Mouse (Mus musculus): Measurements from ENCODE around the gene Hbb-bh1.
"Not testable (repeated sequence)": the region's sequence is repeated elsewhere in the genome, so short reads cannot be mapped to it uniquely, and the experiment has no call there.

Gene Hbb-bh1

GRCm38 (mm10) chr7:103812174-103812573 lies 30.8 kb downstream of the Hbb-bh1 start:
- no peak for DNase-seq (ENCODE audit: low spot score in 2 of 2)

GRCm38 (mm10) chr7:103811223-103811845 lies 31.6 kb downstream of the Hbb-bh1 start:
- no peak for DNase-seq (ENCODE audit: low spot score in 2 of 2)

GRCm38 (mm10) chr7:103810746-103811145 lies 32.2 kb downstream of the Hbb-bh1 start:
- DNase-seq (ENCODE audit: low spot score in 2 of 2), result no peak

- DNase-seq (ENCODE audit: low spot score in 2 of 2), result no peak
Observed at GRCm38 (mm10) chr7:103810296-103810695, 32.7 kb downstream of the Hbb-bh1 start.

- DNase-seq (ENCODE audit: low spot score in 2 of 2), result no peak
Observed at GRCm38 (mm10) chr7:103809801-103810155, 33.2 kb downstream of the Hbb-bh1 start.

GRCm38 (mm10) chr7:103808971-103809800 lies 33.8 kb downstream of the Hbb-bh1 start:
- no peak for DNase-seq (ENCODE audit: low spot score in 2 of 2)

GRCm38 (mm10) chr7:103808120-103808519 lies 34.8 kb downstream of the Hbb-bh1 start:
- not testable (repeated sequence) for DNase-seq (ENCODE audit: low spot score in 2 of 2)

GRCm38 (mm10) chr7:103806856-103807255 lies 36.1 kb downstream of the Hbb-bh1 start:
- peak; percentile 11 to 27 for DNase-seq (ENCODE audit: low spot score in 2 of 2)

- no peak for DNase-seq (ENCODE audit: low spot score in 2 of 2)
Observed at GRCm38 (mm10) chr7:103792669-103793388, 50.1 kb downstream of the Hbb-bh1 start.

- no peak for DNase-seq (ENCODE audit: low spot score in 2 of 2)
Observed at GRCm38 (mm10) chr7:103791721-103792120, 51.2 kb downstream of the Hbb-bh1 start, which contains the start of gene Olfr67. Olfr67 (minus strand) TSS chr7:103791821.

Measured in right cerebral cortex, adult 2 months (tissue).